Mouse (Mus musculus): ENCODE data around the gene Obox8.

Obox8 gene

GRCm38 (mm10) chr7:14333457-14333856 lies at the start of gene Obox8:
Gene Obox8 (minus strand): TSS chr7:14333557.
- no peak for DNase-seq (ENCODE audit: low spot score)

- no peak for DNase-seq (ENCODE audit: low spot score)
These were observed 16.1 kb downstream of the Obox8 start for GRCm38 (mm10) chr7:14317209-14317608.

GRCm38 (mm10) chr7:14308671-14309070 lies 24.7 kb downstream of the Obox8 start:
- no peak for DNase-seq (ENCODE audit: low spot score)

- DNase-seq (ENCODE audit: low spot score), result no peak
These were observed 25.8 kb downstream of the Obox8 start for GRCm38 (mm10) chr7:14307571-14307970.

All from urinary bladder, postnatal 25 days (tissue).